Mouse (Mus musculus): Measurements from ENCODE around the gene Acvr2b. TPM values are rescaled to one million over a fixed set of nuclear protein-coding genes. Genes with fewer than 3 reads are reported as not detected.

Acvr2b gene
- polyA plus RNA-seq, 1 experiment from 2014 or later, result 13.2 TPM

- Histone ChIP-seq H3K4me3 (no peak overlapping the region), H3K4me2 (no peak overlapping the region), H3K27me3 (replicated peaks) (no peaks in the 10 kb centered on the region), H3K27ac (replicated peaks) (no peak overlapping the region), H3K9me3 (no peaks in the 10 kb centered on the region), H3K9ac (no peak overlapping the region), H3K4me1 (no peaks in the 10 kb centered on the region), H3K36me3 (peaks cover 37% of the 10 kb centered on the region)
- WGBS, result 77% methylated on average over 9 of the region's 9 CpGs
- ATAC-seq (ENCODE audit: extremely low read depth, insufficient number of reproducible peaks, low FRiP score, low TSS enrichment), result no peak
These were observed 36.6 kb downstream of the Acvr2b start for GRCm38 (mm10) chr9:119438498-119439000.

GRCm38 (mm10) chr9:119444738-119445429 is 43.0 kb downstream of the Acvr2b start, which contains the start of gene Exog:
Gene Exog (plus strand): TSS chr9:119444943.
- H3K4me3 ChIP-seq, result peak within 1 kb of the TSS; percentile 95
- peak within 1 kb of the TSS; percentile 78 for H3K27ac ChIP-seq (replicated peaks)
- under 1% methylated on average over 52 of the region's 52 CpGs for WGBS
- no peaks in the 10 kb centered on the region for H3K27me3 ChIP-seq (replicated peaks)
- peaks cover 13% of the 10 kb centered on the region for H3K4me1 ChIP-seq
- peak; percentile 87 for ATAC-seq (ENCODE audit: extremely low read depth, insufficient number of reproducible peaks, low FRiP score, low TSS enrichment)
- peaks cover 30% of the 10 kb centered on the region for H3K36me3 ChIP-seq
- H3K4me2 ChIP-seq, result peak within 1 kb of the TSS; percentile 97
- H3K9me3 ChIP-seq, result no peaks in the 10 kb centered on the region
- peak within 1 kb of the TSS; percentile 96 for H3K9ac ChIP-seq

- no peak for ATAC-seq (ENCODE audit: extremely low read depth, insufficient number of reproducible peaks, low FRiP score, low TSS enrichment)
- H3K36me3 ChIP-seq, result peaks cover 38% of the 10 kb centered on the region
- WGBS, result 21% methylated on average over 6 of the region's 6 CpGs
- peaks cover 13% of the 10 kb centered on the region for H3K4me1 ChIP-seq
- peak overlapping the region; percentile 97 for H3K4me2 ChIP-seq
- H3K9me3 ChIP-seq, result no peaks in the 10 kb centered on the region
- no peaks in the 10 kb centered on the region for H3K27me3 ChIP-seq (replicated peaks)
- H3K4me3 ChIP-seq, result peak overlapping the region; percentile 95
- peak overlapping the region; percentile 96 for H3K9ac ChIP-seq
- H3K27ac ChIP-seq (replicated peaks), result no peak overlapping the region
These were observed 43.8 kb downstream of the Acvr2b start for GRCm38 (mm10) chr9:119445737-119446136.

- no peak overlapping the region for H3K4me3 ChIP-seq
- H3K9ac ChIP-seq, result no peak overlapping the region
- H3K36me3 ChIP-seq, result peaks cover 57% of the 10 kb centered on the region
- H3K27ac ChIP-seq (replicated peaks), result no peak overlapping the region
- ATAC-seq (ENCODE audit: extremely low read depth, insufficient number of reproducible peaks, low FRiP score, low TSS enrichment), result no peak
- WGBS, result 80% methylated on average over 14 of the region's 14 CpGs
- no peak overlapping the region for H3K4me2 ChIP-seq
- no peaks in the 10 kb centered on the region for H3K27me3 ChIP-seq (replicated peaks)
- peaks cover 22% of the 10 kb centered on the region for H3K4me1 ChIP-seq
- no peaks in the 10 kb centered on the region for H3K9me3 ChIP-seq
These were observed 54.0 kb downstream of the Acvr2b start for GRCm38 (mm10) chr9:119455967-119456366.

- 0 out of 2 replicates have a peak overlapping the region, but pooled peaks have one; percentile 8 for H3K4me2 ChIP-seq
- no peaks in the 10 kb centered on the region for H3K9me3 ChIP-seq
- H3K9ac ChIP-seq, result no peak overlapping the region
- H3K27ac ChIP-seq (replicated peaks), result no peak overlapping the region
- H3K27me3 ChIP-seq (replicated peaks), result no peaks in the 10 kb centered on the region
- peaks cover 22% of the 10 kb centered on the region for H3K4me1 ChIP-seq
- no peak for ATAC-seq (ENCODE audit: extremely low read depth, insufficient number of reproducible peaks, low FRiP score, low TSS enrichment)
- WGBS, result 59% methylated on average over 14 of the region's 14 CpGs
- H3K36me3 ChIP-seq, result peaks cover 50% of the 10 kb centered on the region
- no peak overlapping the region for H3K4me3 ChIP-seq
These were observed 55.2 kb downstream of the Acvr2b start for GRCm38 (mm10) chr9:119457122-119457521.

GRCm38 (mm10) chr9:119460410-119460809 is 58.5 kb downstream of the Acvr2b start:
- H3K27ac ChIP-seq (replicated peaks), result no peak overlapping the region
- H3K4me1 ChIP-seq, result peaks cover 18% of the 10 kb centered on the region
- ATAC-seq (ENCODE audit: extremely low read depth, insufficient number of reproducible peaks, low FRiP score, low TSS enrichment), result no peak
- no peaks in the 10 kb centered on the region for H3K9me3 ChIP-seq
- H3K4me3 ChIP-seq, result no peak overlapping the region
- H3K36me3 ChIP-seq, result peaks cover 55% of the 10 kb centered on the region
- 41% methylated on average over 8 of the region's 8 CpGs for WGBS
- H3K9ac ChIP-seq, result peak overlapping the region; percentile 55; the same call in 1 of the 2 replicates
- H3K27me3 ChIP-seq (replicated peaks), result no peaks in the 10 kb centered on the region
- H3K4me2 ChIP-seq, result no peak overlapping the region

GRCm38 (mm10) chr9:119465056-119465455 is 63.1 kb downstream of the Acvr2b start:
- Histone ChIP-seq H3K9ac (no peak overlapping the region), H3K36me3 (peaks cover 54% of the 10 kb centered on the region), H3K4me2 (no peak overlapping the region), H3K4me1 (peaks cover 34% of the 10 kb centered on the region), H3K27me3 (replicated peaks) (0 out of 2 replicates have a peak, but pooled peaks cover 5% of the 10 kb centered on the region), H3K4me3 (no peak overlapping the region), H3K27ac (replicated peaks) (no peak overlapping the region), H3K9me3 (no peaks in the 10 kb centered on the region)
- no peak for ATAC-seq (ENCODE audit: extremely low read depth, insufficient number of reproducible peaks, low FRiP score, low TSS enrichment)
- WGBS, result 86% methylated on average over 6 of the region's 6 CpGs

GRCm38 (mm10) chr9:119465595-119465994 is 63.7 kb downstream of the Acvr2b start:
- H3K9ac ChIP-seq, result no peak overlapping the region
- ATAC-seq (ENCODE audit: extremely low read depth, insufficient number of reproducible peaks, low FRiP score, low TSS enrichment), result no peak
- 53% methylated on average over 7 of the region's 7 CpGs for WGBS

GRCm38 (mm10) chr9:119469691-119470353 is 67.9 kb downstream of the Acvr2b start:
- Histone ChIP-seq H3K27ac (replicated peaks) (peak overlapping the region; percentile 85), H3K9me3 (no peaks in the 10 kb centered on the region), H3K4me1 (peaks cover 79% of the 10 kb centered on the region), H3K36me3 (peaks cover 22% of the 10 kb centered on the region), H3K4me3 (no peak overlapping the region), H3K27me3 (replicated peaks) (0 out of 2 replicates have a peak, but pooled peaks cover 14% of the 10 kb centered on the region), H3K9ac (peak overlapping the region; percentile 45; the same call in 1 of the 2 replicates), H3K4me2 (peak overlapping the region; percentile 32)
- 25% methylated on average over 8 of the region's 8 CpGs for WGBS
- peak; percentile 84 for ATAC-seq (ENCODE audit: extremely low read depth, insufficient number of reproducible peaks, low FRiP score, low TSS enrichment)

More at GRCm38 (mm10) chr9:119465595-119465994, 63.7 kb downstream of the Acvr2b start:
- peaks cover 39% of the 10 kb centered on the region for H3K4me1 ChIP-seq
- H3K4me3 ChIP-seq, result no peak overlapping the region
- peaks cover 54% of the 10 kb centered on the region for H3K36me3 ChIP-seq
- 0 out of 2 replicates have a peak, but pooled peaks cover 5% of the 10 kb centered on the region for H3K27me3 ChIP-seq (replicated peaks)
- no peak overlapping the region for H3K27ac ChIP-seq (replicated peaks)
- H3K9me3 ChIP-seq, result no peaks in the 10 kb centered on the region
- H3K4me2 ChIP-seq, result no peak overlapping the region

GRCm38 (mm10) chr9:119472412-119472918 is 70.5 kb downstream of the Acvr2b start:
- 30% methylated on average over 11 of the region's 11 CpGs for WGBS
- Histone ChIP-seq H3K9me3 (no peaks in the 10 kb centered on the region), H3K36me3 (peaks cover 7% of the 10 kb centered on the region), H3K9ac (no peak overlapping the region), H3K27ac (replicated peaks) (peak overlapping the region; percentile 51), H3K27me3 (replicated peaks) (peaks cover 26% of the 10 kb centered on the region), H3K4me2 (no peak overlapping the region), H3K4me3 (no peak overlapping the region), H3K4me1 (peaks cover 76% of the 10 kb centered on the region)
- no peak for ATAC-seq (ENCODE audit: extremely low read depth, insufficient number of reproducible peaks, low FRiP score, low TSS enrichment)

GRCm38 (mm10) chr9:119473011-119473410 is 71.1 kb downstream of the Acvr2b start:
- no peak overlapping the region for H3K9ac ChIP-seq
- peaks cover 76% of the 10 kb centered on the region for H3K4me1 ChIP-seq
- peaks cover 26% of the 10 kb centered on the region for H3K27me3 ChIP-seq (replicated peaks)
- no peak overlapping the region for H3K27ac ChIP-seq (replicated peaks)
- H3K4me3 ChIP-seq, result no peak overlapping the region
- ATAC-seq (ENCODE audit: extremely low read depth, insufficient number of reproducible peaks, low FRiP score, low TSS enrichment), result no peak
- 72% methylated on average over 1 of the region's 1 CpGs for WGBS
- no peaks in the 10 kb centered on the region for H3K9me3 ChIP-seq
- H3K4me2 ChIP-seq, result no peak overlapping the region
- H3K36me3 ChIP-seq, result peaks cover 1% of the 10 kb centered on the region; the same call in 1 of the 2 replicates

All from heart, embryonic 13.5 days (tissue).